ENCODE assay signal across 8 mouse cellular contexts in genomic region chr2:75985124-75985523, GRCm38 (mm10). TPM values are rescaled to one million over a fixed set of nuclear protein-coding genes. Genes with fewer than 3 reads are reported as not detected.
DNase-seq lines count a peak whose midpoint lies in the region; ATAC-seq lines count a peak whose summit lies in the region.

No protein-coding gene starts in this region.

- no peak overlapping the region for H3K9ac ChIP-seq in forebrain, embryonic 16.5 days (replicated peaks; ENCODE audit: low read depth, low read length)
- H3K9ac ChIP-seq in intestine, embryonic 16.5 days (ENCODE audit: low read depth, low read length): no peak overlapping the region
- H3K9ac ChIP-seq in midbrain, embryonic 11.5 days (ENCODE audit: low read length): peak overlapping the region; percentile 48; the same call in 1 of the 2 replicates

- peak overlapping the region; percentile 50; the same call in 1 of the 2 replicates for H3K27ac ChIP-seq in forebrain, embryonic 16.5 days (ENCODE audit: low read length)
- no peak overlapping the region for H3K27ac ChIP-seq in intestine, embryonic 16.5 days (ENCODE audit: low read length)
- no peak overlapping the region; the same call in 1 of the 2 replicates for H3K27ac ChIP-seq in midbrain, embryonic 11.5 days (ENCODE audit: low read depth, low read length)

- no peaks in the 10 kb centered on the region for H3K9me3 ChIP-seq in forebrain, embryonic 16.5 days (ENCODE audit: control insufficient read depth, low read length)
- H3K9me3 ChIP-seq in intestine, embryonic 16.5 days (ENCODE audit: control insufficient read depth, low read length): 0 out of 2 replicates have a peak, but pooled peaks cover 5% of the 10 kb centered on the region
- peaks cover 3% of the 10 kb centered on the region; the same call in 1 of the 2 replicates for H3K9me3 ChIP-seq in midbrain, embryonic 11.5 days (ENCODE audit: control insufficient read depth, low read length)

- no peaks in the 10 kb centered on the region for H3K27me3 ChIP-seq in forebrain, embryonic 16.5 days (replicated peaks; ENCODE audit: control insufficient read depth, insufficient read depth, low read length)
- no peaks in the 10 kb centered on the region for H3K27me3 ChIP-seq in intestine, embryonic 16.5 days (replicated peaks; ENCODE audit: control insufficient read depth, insufficient read depth, low read length)
- H3K27me3 ChIP-seq in midbrain, embryonic 11.5 days (ENCODE audit: control insufficient read depth, insufficient read depth, low read length): no peaks in the 10 kb centered on the region

- peaks cover 25% of the 10 kb centered on the region for H3K4me1 ChIP-seq in forebrain, embryonic 16.5 days (replicated peaks; ENCODE audit: control insufficient read depth, insufficient read depth, low read length)
- H3K4me1 ChIP-seq in intestine, embryonic 16.5 days (ENCODE audit: control insufficient read depth, insufficient read depth, low read length): 0 out of 2 replicates have a peak, but pooled peaks cover 2% of the 10 kb centered on the region
- H3K4me1 ChIP-seq in midbrain, embryonic 11.5 days (ENCODE audit: control insufficient read depth, insufficient read depth, low read length): no peaks in the 10 kb centered on the region; the same call in 1 of the 2 replicates

- H3K36me3 ChIP-seq in forebrain, embryonic 16.5 days (ENCODE audit: control insufficient read depth, insufficient read depth): no peaks in the 10 kb centered on the region
- H3K36me3 ChIP-seq in intestine, embryonic 16.5 days (ENCODE audit: control insufficient read depth, insufficient read depth, low read length): no peaks in the 10 kb centered on the region
- H3K36me3 ChIP-seq in midbrain, embryonic 11.5 days (ENCODE audit: control insufficient read depth, insufficient read depth, low read length): no peaks in the 10 kb centered on the region

- no peak overlapping the region for H3K4me2 ChIP-seq in forebrain, embryonic 16.5 days (ENCODE audit: low read length)
- H3K4me2 ChIP-seq in intestine, embryonic 16.5 days (ENCODE audit: low read depth, low read length): no peak overlapping the region
- H3K4me2 ChIP-seq in midbrain, embryonic 11.5 days: no peak overlapping the region

- peak; percentile 70 for ATAC-seq in forebrain, embryonic 16.5 days
- peak; percentile 63 for ATAC-seq in intestine, embryonic 16.5 days
- ATAC-seq in midbrain, embryonic 11.5 days (ENCODE audit: low FRiP score): peak; percentile 76

- DNase-seq in gastrocnemius, adult 18-20 months (ENCODE audit: low spot score): peak; percentile 48
- DNase-seq in gastrocnemius, postnatal 36 days: no peak
- DNase-seq in cerebellum, adult 11 months: peak; percentile 49
- peak; percentile 82 to 92 for DNase-seq in left cerebral cortex, postnatal 14 days (ENCODE audit: low spot score in 2 of 2)
- DNase-seq in midbrain, embryonic 11.5 days (ENCODE audit: low spot score, missing footprints): peak; percentile 90
- peak; percentile 36 for DNase-seq in skeletal muscle tissue, adult 2 months (ENCODE audit: low read depth, low spot score)

- H3K4me3 ChIP-seq in forebrain, embryonic 16.5 days (replicated peaks; ENCODE audit: low read length): no peak overlapping the region
- H3K4me3 ChIP-seq in intestine, embryonic 16.5 days (ENCODE audit: low read length): no peak overlapping the region
- H3K4me3 ChIP-seq in midbrain, embryonic 11.5 days (ENCODE audit: low read depth, low read length): no peak overlapping the region

- whole genome bisulfite sequencing in forebrain, embryonic 16.5 days: 0% methylated on average over 2 of the region's 2 CpGs
- WGBS in intestine, embryonic 16.5 days: 2% methylated on average over 2 of the region's 2 CpGs
- WGBS in midbrain, embryonic 11.5 days: 4% methylated on average over 2 of the region's 2 CpGs

- intact Hi-C loops in gastrocnemius, postnatal 36 days (cut with DNase I): loop anchor here (2.0 kb wide), 1 partner anchor 86 kb away; no protein-coding TSS in a partner anchor
- intact Hi-C loops in left cerebral cortex, postnatal 14 days (cut with DNase I): loop anchor here (2.0 kb wide), 1 partner anchor 86 kb away; no protein-coding TSS in a partner anchor

RNA-seq across cellular contexts. Expression of gene Ttc30a1, which starts 3.4 kb away (rescaled TPM):
- total RNA-seq in gastrocnemius, adult 18-20 months (2021): 1 to 10 TPM; 1.4 to 1.5 TPM
- 1 to 10 TPM in 1 of 2 experiments, under 1 TPM in 1; 0.72 to 1.3 TPM for total RNA-seq in gastrocnemius, postnatal 36 days (2021)
- polyA plus RNA-seq in forebrain, embryonic 16.5 days (2015; fragmentation: Nextera tagmentation; extraction: Ambion mirVana): 7.4 and 8.4 TPM in 2 replicates
- polyA plus RNA-seq in intestine, embryonic 16.5 days (2015; fragmentation: Nextera tagmentation; extraction: Ambion mirVana): 5.1 and 5.2 TPM in 2 replicates
- 1 to 10 TPM; 2.2 to 3.5 TPM for total RNA-seq in left cerebral cortex, postnatal 14 days (2021)
- polyA plus RNA-seq in midbrain, embryonic 11.5 days (2014; fragmentation: Nextera tagmentation; extraction: Ambion mirVana): 11.4 and 12.0 TPM in 2 replicates

RNA-seq across cellular contexts. Expression of gene Ttc30a2, which starts 7.2 kb away (rescaled TPM):
- total RNA-seq in gastrocnemius, adult 18-20 months (2021): under 1 TPM; 0.19 to 0.23 TPM
- total RNA-seq in gastrocnemius, postnatal 36 days (2021): under 1 TPM in 1 of 2 experiments, not detected in 1; 0.28 TPM
- polyA plus RNA-seq in forebrain, embryonic 16.5 days (2015; fragmentation: Nextera tagmentation; extraction: Ambion mirVana): 0.67 and 0.98 TPM in 2 replicates
- 0.15 and 0.22 TPM in 2 replicates for polyA plus RNA-seq in intestine, embryonic 16.5 days (2015; fragmentation: Nextera tagmentation; extraction: Ambion mirVana)
- total RNA-seq in left cerebral cortex, postnatal 14 days (2021): under 1 TPM; 0.24 to 0.30 TPM
- 0.96 and 0.98 TPM in 2 replicates for polyA plus RNA-seq in midbrain, embryonic 11.5 days (2014; fragmentation: Nextera tagmentation; extraction: Ambion mirVana)

RNA-seq across cellular contexts. Expression of gene Ttc30b, which starts 46.7 kb away (rescaled TPM):
- 1 to 10 TPM; 2.2 to 2.3 TPM for total RNA-seq in gastrocnemius, adult 18-20 months (2021)
- total RNA-seq in gastrocnemius, postnatal 36 days (2021): 1 to 10 TPM; 1.8 to 3.9 TPM
- 19.6 and 22.0 TPM in 2 replicates for polyA plus RNA-seq in forebrain, embryonic 16.5 days (2015; fragmentation: Nextera tagmentation; extraction: Ambion mirVana)
- polyA plus RNA-seq in intestine, embryonic 16.5 days (2015; fragmentation: Nextera tagmentation; extraction: Ambion mirVana): 8.2 and 8.3 TPM in 2 replicates
- 10 to 100 TPM; 10.1 to 11.5 TPM for total RNA-seq in left cerebral cortex, postnatal 14 days (2021)
- polyA plus RNA-seq in midbrain, embryonic 11.5 days (2014; fragmentation: Nextera tagmentation; extraction: Ambion mirVana): 8.6 and 9.0 TPM in 2 replicates

Comparison
In these comparisons a context has a peak if more than half of its experiments do, and no peak if none do; other contexts are left out.
1. DNase-seq: peak in gastrocnemius, adult 18-20 months (single experiment), cerebellum, adult 11 months (single experiment), left cerebral cortex, postnatal 14 days (2 of 2), midbrain, embryonic 11.5 days (single experiment) and skeletal muscle tissue, adult 2 months (single experiment); none in gastrocnemius, postnatal 36 days (0 of 2).
2. Peak in every context shown above with its lines, with median percentiles within 50 percentile points of each other: ATAC-seq.